ENCODE assay signal across 16 mouse cellular contexts in the genomic region with DNA sequence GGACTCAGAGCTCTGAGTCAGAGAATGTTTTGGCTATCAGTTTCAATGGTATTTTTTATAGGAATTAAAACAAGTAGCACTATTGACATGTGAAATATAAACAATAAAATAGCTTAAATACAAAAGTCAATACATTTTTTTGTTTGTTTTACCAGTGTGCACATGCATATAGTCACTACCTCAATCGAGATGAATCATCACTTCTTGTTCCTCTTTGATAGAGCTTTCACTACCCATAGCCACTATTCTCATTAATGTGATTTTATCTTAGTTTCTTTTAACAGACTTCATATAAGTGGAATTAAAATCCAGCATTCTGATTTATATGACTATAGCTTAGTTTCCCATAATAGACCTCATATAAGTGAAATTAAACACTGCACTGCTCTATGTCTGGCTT. TPM values are rescaled to one million over a fixed set of nuclear protein-coding genes. Genes with fewer than 3 reads are reported as not detected.
"Had no signal": no experiment of that assay in that cellular context is flagged by ENCODE, and none has a peak within 500 bp of the region (broad histone marks: within the 10 kb centered on the region; RNA-seq: fewer than 3 reads in every experiment).

No protein-coding gene starts in this region.

- DNase-seq: kidney, adult 9 months; kidney, postnatal 14 days; kidney, postnatal 4 days; left cerebral cortex, postnatal 4 days; liver, postnatal 0 days; lung, embryonic 14.5 days; midbrain, embryonic 14.5 days; retina, postnatal 1 day; thymus, adult 18-20 months; thymus, postnatal 36 days had no signal

- ATAC-seq: liver, postnatal 0 days; lung, postnatal 0 days had no signal

RNA-seq across cellular contexts. Expression of a gene that starts 39.2 kb away (rescaled TPM):
- total RNA-seq: left cerebral cortex, adult 8-10 months; left cerebral cortex, postnatal 14 days; left cerebral cortex, postnatal 4 days; megakaryocyte-erythroid progenitor cell, adult 5-6 weeks; midbrain, postnatal 0 days had no signal

RNA-seq across cellular contexts. Expression of a gene that starts 51.9 kb away (rescaled TPM):
- total RNA-seq: layer of hippocampus, adult 18-20 months; left cerebral cortex, adult 8-10 months; left cerebral cortex, postnatal 14 days; left cerebral cortex, postnatal 4 days; midbrain, postnatal 0 days had no signal
